Mouse (Mus musculus) CH12.LX (cell line): ENCODE results near the gene Bcar1. TPM values are rescaled to one million over a fixed set of nuclear protein-coding genes. Genes with fewer than 3 reads are reported as not detected.

ENCODE experiments used
- DNase-seq: peaks from one replicate; pipeline ENCODE4 v3.0.0-alpha.2; 2013; ENCODE audit errors: extremely low read depth
- H3K27ac ChIP-seq: 2 replicates; pipeline ENCODE4 v1.5.1; 2012; ENCODE audit warnings: low read depth, mild to moderate bottlenecking, control low read depth, moderate library complexity; ENCODE audit not compliant: insufficient read depth
- H3K27me3 ChIP-seq: replicated peaks from 2 replicates; pipeline ENCODE3; 2012; ENCODE audit warnings: inconsistent platforms
- H3K36me3 ChIP-seq, 2 experiments: replicated peaks in 1 of 2; 2 replicates each; pipeline versions ENCODE3 to v1.6.1; 2012; ENCODE audit warnings: inconsistent platforms in 1 of 2, low read length in 1 of 2, mild to moderate bottlenecking in 1 of 2, mixed read lengths in 1 of 2, moderate library complexity in 1 of 2; ENCODE audit not compliant: control insufficient read depth in 1 of 2, insufficient read depth in 1 of 2
- H3K4me1 ChIP-seq, 2 experiments: 2 replicates each; pipeline ENCODE4 v1.6.1; 2012; ENCODE audit warnings: inconsistent platforms in 1 of 2, moderate library complexity in 1 of 2; ENCODE audit not compliant: insufficient read depth in 2 of 2, control insufficient read depth in 1 of 2
- H3K4me2 ChIP-seq: 2 replicates; pipeline ENCODE4 v1.6.1; 2012; ENCODE audit warnings: low read depth, mild to moderate bottlenecking, control low read depth; ENCODE audit not compliant: poor library complexity, insufficient read depth, severe bottlenecking
- H3K4me3 ChIP-seq, 3 experiments: fragments of 150-350 bp in 1 of 3; sonication (generic) in 1 of 3; replicated peaks in 1 of 3; 2 replicates each; pipeline versions ENCODE3 to v1.5.1; 2011 to 2012; ENCODE audit warnings: low read depth in 2 of 3, low read length in 2 of 3, mild to moderate bottlenecking in 2 of 3, moderate library complexity in 2 of 3, control low read depth in 1 of 3, improper control_type of control experiment in 1 of 3, inconsistent platforms in 1 of 3, mixed read lengths in 1 of 3; ENCODE audit not compliant: poor library complexity in 1 of 3
- H3K79me2 ChIP-seq: replicated peaks from 2 replicates; pipeline ENCODE4 v1.6.1; 2012; ENCODE audit warnings: mild to moderate bottlenecking, moderate library complexity; ENCODE audit not compliant: control insufficient read depth, poor library complexity, insufficient read depth, severe bottlenecking; ENCODE audit errors: extremely low read depth
- H3K9ac ChIP-seq: 2 replicates; pipeline ENCODE4 v1.6.1; 2012; ENCODE audit warnings: low read depth, mild to moderate bottlenecking, control low read depth, moderate library complexity; ENCODE audit not compliant: insufficient read depth
- H3K9me3 ChIP-seq: replicated peaks from 2 replicates; pipeline ENCODE3; 2012; ENCODE audit warnings: low read length, inconsistent platforms, mixed read lengths
- CHD1 ChIP-seq: IDR thresholded peaks from 2 replicates; pipeline ENCODE4 v1.6.1; 2012; ENCODE audit warnings: low read depth, low read length, improper control_type of control experiment, inconsistent platforms
- CTCF ChIP-seq, 2 experiments: IDR thresholded peaks in 1 of 2; conservative IDR thresholded peaks in 1 of 2; 2 replicates each; pipeline ENCODE4 v1.5.1; 2011 to 2012; ENCODE audit warnings: low read depth in 2 of 2, low read length in 2 of 2, improper control_type of control experiment in 1 of 2, inconsistent platforms in 1 of 2, mild to moderate bottlenecking in 1 of 2, moderate library complexity in 1 of 2
- EP300 ChIP-seq: IDR thresholded peaks from 2 replicates; pipeline ENCODE4 v1.6.1; 2011; ENCODE audit warnings: low read length, improper control_type of control experiment
- ETS1 ChIP-seq: conservative IDR thresholded peaks from 2 replicates; pipeline ENCODE4 v1.6.1; 2012; ENCODE audit warnings: low read depth, mild to moderate bottlenecking, inconsistent platforms, low read length, improper control_type of control experiment, moderate library complexity
- GABPA ChIP-seq: IDR thresholded peaks from 2 replicates; pipeline ENCODE4 v1.6.1; 2012; ENCODE audit warnings: low read depth, low read length, improper control_type of control experiment, inconsistent platforms; ENCODE audit not compliant: insufficient replicate concordance
- IRF4 ChIP-seq: IDR thresholded peaks from 2 replicates; pipeline ENCODE4 v1.6.1; 2014; ENCODE audit warnings: low read depth, mild to moderate bottlenecking, inconsistent platforms, low read length, improper control_type of control experiment
- JUN ChIP-seq: IDR thresholded peaks from 2 replicates; pipeline ENCODE4 v1.6.1; 2011; ENCODE audit warnings: low read depth, mild to moderate bottlenecking, low read length, improper control_type of control experiment, moderate library complexity; ENCODE audit not compliant: insufficient read depth
- MAFK ChIP-seq: IDR thresholded peaks from 2 replicates; pipeline ENCODE4 v1.6.1; 2011; ENCODE audit warnings: low read length, improper control_type of control experiment; ENCODE audit not compliant: insufficient replicate concordance
- MAX ChIP-seq: IDR thresholded peaks from 2 replicates; pipeline ENCODE4 v1.6.1; 2011; ENCODE audit warnings: low read length, improper control_type of control experiment
- MAZ ChIP-seq: IDR thresholded peaks from 2 replicates; pipeline ENCODE4 v1.6.1; 2012; ENCODE audit warnings: low read depth, mild to moderate bottlenecking, inconsistent platforms, low read length, improper control_type of control experiment, moderate library complexity
- MEF2A ChIP-seq: IDR thresholded peaks from 2 replicates; pipeline ENCODE4 v1.6.1; 2014; ENCODE audit warnings: low read depth, mild to moderate bottlenecking, inconsistent platforms, low read length, improper control_type of control experiment, borderline replicate concordance
- MXI1 ChIP-seq: IDR thresholded peaks from 2 replicates; pipeline ENCODE4 v1.6.1; 2011; ENCODE audit warnings: mild to moderate bottlenecking, low read depth, low read length, improper control_type of control experiment
- NELFE ChIP-seq: IDR thresholded peaks from 2 replicates; pipeline ENCODE4 v1.6.1; 2011; ENCODE audit warnings: low read depth, low read length, improper control_type of control experiment
- PAX5 ChIP-seq: IDR thresholded peaks from 2 replicates; pipeline ENCODE4 v1.6.1; 2012; ENCODE audit warnings: low read length, inconsistent platforms, mixed read lengths
- POLR2A ChIP-seq: IDR thresholded peaks from 2 replicates; pipeline ENCODE4 v1.6.1; 2011; ENCODE audit warnings: low read depth, mild to moderate bottlenecking, improper control_type of control experiment, low read length
- RAD21 ChIP-seq: IDR thresholded peaks from 2 replicates; pipeline ENCODE4 v1.6.1; 2011; ENCODE audit warnings: low read depth, mild to moderate bottlenecking, low read length, improper control_type of control experiment, moderate library complexity
- RCOR1 ChIP-seq: conservative IDR thresholded peaks from 2 replicates; pipeline ENCODE4 v1.6.1; 2012; ENCODE audit warnings: low read depth, mild to moderate bottlenecking, inconsistent platforms, low read length, improper control_type of control experiment
- SIN3A ChIP-seq: IDR thresholded peaks from 2 replicates; pipeline ENCODE4 v1.6.1; 2012; ENCODE audit warnings: low read length, improper control_type of control experiment, inconsistent platforms
- TBP ChIP-seq: conservative IDR thresholded peaks from 2 replicates; pipeline ENCODE4 v1.6.1; 2011; ENCODE audit warnings: low read depth, low read length, improper control_type of control experiment
- TCF12 ChIP-seq: IDR thresholded peaks from 2 replicates; pipeline ENCODE4 v1.6.1; 2014; ENCODE audit warnings: low read depth, mild to moderate bottlenecking, inconsistent platforms, low read length, improper control_type of control experiment
- USF2 ChIP-seq: conservative IDR thresholded peaks from 2 replicates; pipeline ENCODE4 v1.6.1; 2011; ENCODE audit warnings: low read depth, low read length, improper control_type of control experiment
- ZC3H11A ChIP-seq: IDR thresholded peaks from 2 replicates; pipeline ENCODE4 v1.6.1; 2012; ENCODE audit warnings: low read depth, mild to moderate bottlenecking, inconsistent platforms, low read length, improper control_type of control experiment
- ZKSCAN1 ChIP-seq: IDR thresholded peaks from 2 replicates; pipeline ENCODE4 v1.6.1; 2012; ENCODE audit warnings: low read depth, inconsistent platforms, low read length, improper control_type of control experiment, borderline replicate concordance
- dilution Hi-C: fragments of 300-500 bp; cut with MboI; formaldehyde crosslinking; loops from 2 replicates; pipeline ENCODE4 v1.14.3; 2020; ENCODE audit warnings: low sequenced_read_pairs; ENCODE audit not compliant: extremely low pct_unique_long_range_greater_than_20kb, extremely low pct_ligation_motif_present
- in situ Hi-C: fragments of 300-500 bp; cut with MboI; formaldehyde crosslinking; loops from 3 replicates; pipeline ENCODE4 v1.14.3; 2019; ENCODE audit warnings: low sequenced_read_pairs, low pct_ligation_motif_present, low pct_unique_long_range_greater_than_20kb, mixed read lengths
- polyA plus RNA-seq: library from polyadenylated mRNA; unstranded; fragments of >175 nt; gene quantifications from 2 replicates; pipeline ENCODE4 v1.2.1, GENCODE M21; 2012; ENCODE audit warnings: low read depth; ENCODE audit not compliant: insufficient read length
- total RNA-seq, 2 experiments: library from RNA; depleted of rRNA; stranded (reverse); fragments of 300-350 nt in 1 of 2; fragments of >200 nt in 1 of 2; gene quantifications; 2 replicates each; pipeline ENCODE4 v1.2.3; 2012 to 2014

Bcar1 gene
- total and polyA plus RNA-seq, 3 experiments, result 0.97 to 2.1 (median 1.2) TPM

GRCm38 (mm10) chr8:111705222-111705621 is 38.4 kb downstream of the Bcar1 start:
- TF ChIP-seq ETS1 (no peak), MXI1 (no peak), RCOR1 (no peak), USF2 (no peak), RAD21 (no peak), MAX (no peak), ZKSCAN1 (no peak), CHD1 (no peak), NELFE (no peak), TBP (no peak), ZC3H11A (no peak), SIN3A (no peak), GABPA (no peak), CTCF (conservative IDR thresholded peaks at IDR 0.05 in 1 of 2, IDR thresholded peaks at IDR 0.05 in 1 of 2; ENCODE audit: low read depth in 2 of 2, low read length in 2 of 2) (no peak), POLR2A (no peak), TCF12 (no peak), EP300 (no peak), MEF2A (no peak), MAFK (no peak), IRF4 (no peak)
- dilution Hi-C loops (no loop called here), in situ Hi-C loops (loop anchor here (10.0 kb wide), 1 partner anchor 130 kb away; no protein-coding TSS in a partner anchor)

GRCm38 (mm10) chr8:111704585-111704984 is 39.0 kb downstream of the Bcar1 start:
- no peaks in the 10 kb centered on the region for H3K4me1 ChIP-seq
- no peak for DNase-seq
- H3K4me2 ChIP-seq, result no peak overlapping the region
- in situ Hi-C loops (loop anchor here (10.0 kb wide), 1 partner anchor 130 kb away; no protein-coding TSS in a partner anchor), dilution Hi-C loops (no loop called here)
- peaks cover 24% of the 10 kb centered on the region for H3K27me3 ChIP-seq
- no peak overlapping the region for H3K27ac ChIP-seq
- TF ChIP-seq MAX, result no peak
- no peak for TF ChIP-seq JUN
- TF ChIP-seq MXI1, result no peak
- TF ChIP-seq PAX5, result no peak
- TF ChIP-seq MAZ, result no peak
- no peak for TF ChIP-seq SIN3A
- TF ChIP-seq MAFK, result no peak
- TF ChIP-seq IRF4, result no peak
- no peak for TF ChIP-seq NELFE
- H3K9me3 ChIP-seq, result no peaks in the 10 kb centered on the region
- H3K4me3 ChIP-seq, result no peak overlapping the region
- H3K9ac ChIP-seq, result no peak overlapping the region
- H3K79me2 ChIP-seq, result no peaks in the 10 kb centered on the region
- no peaks in the 10 kb centered on the region for H3K36me3 ChIP-seq

More at GRCm38 (mm10) chr8:111705222-111705621, 38.4 kb downstream of the Bcar1 start:
- peaks cover 24% of the 10 kb centered on the region for H3K27me3 ChIP-seq
- no peak overlapping the region for H3K4me2 ChIP-seq
- no peaks in the 10 kb centered on the region for H3K79me2 ChIP-seq
- H3K9ac ChIP-seq, result no peak overlapping the region
- H3K4me3 ChIP-seq, result no peak overlapping the region
- H3K36me3 ChIP-seq, result no peaks in the 10 kb centered on the region
- no peaks in the 10 kb centered on the region for H3K9me3 ChIP-seq
- no peak overlapping the region for H3K27ac ChIP-seq
- no peak for DNase-seq
- H3K4me1 ChIP-seq, result no peaks in the 10 kb centered on the region
